Mouse (Mus musculus) lung, postnatal 0 days (tissue): ENCODE measurements at regions not wholly inside any gene's neighbourhood (a gene's known extent, or its start where the extent isn't known, plus 50 kb on each side); places are given as distances from the start of the nearest gene placed in this dataset.

Experiments used
- CTCF ChIP-seq: IDR thresholded peaks from 2 replicates; pipeline ENCODE4 v1.5.1; 2016; ENCODE audit warnings: antibody characterized with exemption, mild to moderate bottlenecking
- EP300 ChIP-seq: IDR thresholded peaks from 2 replicates; pipeline ENCODE4 v1.6.1; 2016; ENCODE audit warnings: antibody characterized with exemption, mild to moderate bottlenecking, control low read depth

DNA sequence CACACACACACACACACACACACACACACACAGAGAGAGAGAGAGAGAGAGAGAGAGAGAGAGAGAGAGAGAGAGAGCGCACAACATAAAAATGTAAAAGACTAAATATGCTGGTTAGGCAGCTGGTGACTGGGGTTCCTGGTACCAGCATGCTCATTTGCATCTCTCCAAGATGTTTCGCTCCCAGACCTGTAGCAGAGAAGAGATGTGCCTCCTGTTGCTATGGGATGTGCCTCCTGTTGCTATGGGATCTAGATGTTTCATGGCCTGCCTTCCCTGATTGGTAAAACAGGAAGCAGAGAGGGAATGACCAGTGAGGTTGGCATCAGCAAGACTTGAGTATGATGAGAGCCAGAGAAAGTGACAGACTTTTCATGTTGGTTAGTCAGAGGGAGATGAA lies 55.1 kb upstream of the Gpc6 start:
- no peak for TF ChIP-seq EP300
- TF ChIP-seq CTCF, result no peak
